Mouse (Mus musculus) gastrocnemius, postnatal 25 days (tissue): ENCODE measurements around the gene Ccdc42. TPM values are rescaled to one million over a fixed set of nuclear protein-coding genes. Genes with fewer than 3 reads are reported as not detected.

Source experiments
- DNase-seq: peaks from one replicate; pipeline ENCODE4 v3.0.0; 2022
- total RNA-seq, 2 experiments: library from RNA; stranded (reverse); gene quantifications; 1 replicate in 1 of 2; 2 replicates in 1 of 2; pipeline ENCODE4 v1.2.3; 2021

Ccdc42 gene
- total RNA-seq, 2 experiments from 2014 or later: not detected

DNA sequence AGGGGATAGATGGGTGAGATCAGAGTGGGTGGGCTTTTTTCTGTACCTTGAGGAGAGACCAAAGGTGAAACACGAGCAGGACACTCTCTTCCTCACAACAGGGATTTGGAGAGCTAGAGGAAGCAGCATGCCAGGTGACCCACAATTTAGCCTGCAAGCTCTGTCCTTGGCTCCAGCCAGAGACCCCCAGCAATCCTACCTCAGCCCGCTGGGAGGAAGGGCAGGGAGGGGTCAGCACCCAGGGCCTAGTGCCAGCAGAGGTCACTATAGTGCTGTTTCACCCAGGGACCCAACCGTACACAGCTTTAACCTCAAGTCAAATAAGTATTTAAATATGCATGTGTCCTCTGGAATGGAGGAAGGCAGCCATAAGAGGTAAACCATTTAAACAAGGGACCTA is 931 bp upstream of the Ccdc42 start:
- no peak for DNase-seq

DNA sequence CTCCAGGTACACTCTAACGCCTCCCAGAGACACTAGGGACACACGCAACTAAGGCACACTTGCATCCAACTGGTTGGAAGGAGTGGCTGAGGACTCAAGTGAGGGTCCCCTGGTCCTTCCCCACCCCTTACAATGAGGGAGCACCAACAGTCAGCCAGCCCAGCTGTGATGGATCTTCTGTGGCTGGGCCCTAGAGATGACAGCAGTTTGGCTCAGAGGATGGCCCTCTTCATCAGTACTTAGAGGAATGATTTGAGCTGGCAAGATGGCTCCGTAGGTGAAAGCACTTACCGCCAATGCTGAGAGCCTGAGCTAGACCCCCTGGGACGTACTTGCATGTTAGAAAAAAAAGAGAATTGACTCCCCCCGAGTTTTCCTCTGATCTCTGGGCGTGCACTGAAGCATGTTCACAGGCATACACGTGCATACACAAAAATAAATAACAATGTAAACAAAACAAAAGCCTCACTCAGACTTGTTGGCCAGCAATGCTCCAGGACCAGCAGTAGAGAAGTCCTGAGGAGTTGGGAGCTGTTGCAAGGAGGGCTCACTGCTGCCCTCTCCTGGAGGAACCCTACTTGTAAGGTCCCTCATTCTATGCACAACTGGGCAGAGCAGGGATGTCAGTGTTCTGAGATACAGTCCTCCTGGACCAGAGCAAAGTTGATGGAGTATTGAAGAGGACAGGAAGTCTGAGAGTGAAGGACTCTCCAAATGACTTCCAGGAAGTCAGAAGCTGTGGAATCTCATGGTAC is 2.4 kb downstream of the Ccdc42 start:
- peak; percentile 50 for DNase-seq

DNA sequence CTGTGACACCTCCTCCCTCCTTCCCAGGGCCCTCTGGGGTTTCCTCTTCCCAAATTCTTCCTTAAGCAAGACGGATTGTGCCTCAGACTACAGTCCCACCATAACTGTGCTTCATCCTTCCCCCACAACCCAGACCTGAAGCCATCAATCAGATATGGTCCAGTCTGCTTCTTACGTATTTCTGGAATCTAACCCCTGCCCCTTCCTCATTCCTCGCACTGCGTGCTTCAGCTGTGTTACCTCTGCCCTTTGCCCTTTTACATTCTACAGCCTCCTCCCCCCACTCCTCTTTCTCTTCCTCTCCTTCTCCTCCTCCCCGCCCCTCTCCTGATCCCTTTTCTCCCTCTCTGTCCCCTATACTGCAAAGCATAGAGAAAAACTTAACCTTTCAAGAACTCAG is 4.9 kb downstream of the Ccdc42 start:
- no peak for DNase-seq

DNA sequence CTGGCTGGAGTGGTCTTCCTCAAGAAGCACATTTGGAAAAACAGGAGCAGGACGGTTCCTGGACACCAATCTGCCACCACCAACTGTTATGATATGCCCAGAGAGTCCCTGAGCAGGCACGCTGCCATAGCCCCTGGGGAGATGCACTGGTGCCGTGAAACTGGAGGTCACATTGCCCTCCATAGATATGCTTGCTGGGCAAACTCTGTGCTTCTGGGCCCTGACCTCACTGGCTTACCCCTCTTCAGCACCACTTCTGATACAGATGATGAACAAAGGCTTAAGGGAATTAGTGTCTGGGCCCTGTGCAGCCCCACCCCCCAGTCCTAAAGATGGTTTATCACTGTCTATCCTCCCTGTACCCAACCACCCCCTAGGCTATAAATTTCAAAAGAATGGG is 6.4 kb downstream of the Ccdc42 start:
- no peak for DNase-seq

DNA sequence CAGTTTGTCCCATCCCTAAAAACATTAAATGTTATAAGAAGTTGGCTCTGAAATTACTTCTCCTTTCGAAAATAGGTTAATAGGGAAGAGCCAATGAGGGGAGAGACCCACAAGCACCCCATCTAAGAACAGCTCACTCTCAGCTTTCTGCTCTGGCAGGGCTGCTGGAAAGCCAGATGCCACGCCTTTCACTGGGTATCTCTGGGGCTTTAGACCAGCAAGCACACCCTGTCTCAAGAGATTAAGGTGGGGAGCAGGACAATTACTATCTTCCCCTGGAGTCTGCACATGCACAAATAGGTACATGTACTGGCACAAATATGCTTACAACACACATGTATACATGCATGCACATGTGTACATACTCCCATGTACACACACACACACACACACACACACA is 11.1 kb downstream of the Ccdc42 start:
- DNase-seq: no peak

DNA sequence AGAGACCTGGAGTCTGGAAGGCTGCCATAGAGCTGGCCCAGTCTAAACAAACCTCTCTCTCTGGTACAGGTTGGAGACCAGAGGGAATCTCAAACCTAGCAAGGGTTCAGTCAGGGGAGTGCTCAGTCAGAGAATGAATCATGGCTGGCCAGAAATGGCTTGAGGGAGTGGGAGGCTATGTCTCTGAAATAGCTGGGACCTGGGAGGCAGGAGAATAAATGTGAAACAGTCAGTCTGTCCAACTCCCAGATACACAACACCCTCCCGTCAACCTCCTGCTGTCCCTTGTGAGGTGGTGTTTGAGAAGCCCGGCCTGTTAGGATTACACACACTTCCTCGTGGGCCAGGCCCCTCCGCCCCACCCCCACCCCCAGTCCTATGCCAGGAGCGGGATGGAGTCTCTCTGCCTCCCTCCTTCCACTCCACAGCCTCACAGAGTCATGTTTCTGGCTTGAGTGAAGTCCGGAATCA is 13.8 kb downstream of the Ccdc42 start:
- no peak for DNase-seq

DNA sequence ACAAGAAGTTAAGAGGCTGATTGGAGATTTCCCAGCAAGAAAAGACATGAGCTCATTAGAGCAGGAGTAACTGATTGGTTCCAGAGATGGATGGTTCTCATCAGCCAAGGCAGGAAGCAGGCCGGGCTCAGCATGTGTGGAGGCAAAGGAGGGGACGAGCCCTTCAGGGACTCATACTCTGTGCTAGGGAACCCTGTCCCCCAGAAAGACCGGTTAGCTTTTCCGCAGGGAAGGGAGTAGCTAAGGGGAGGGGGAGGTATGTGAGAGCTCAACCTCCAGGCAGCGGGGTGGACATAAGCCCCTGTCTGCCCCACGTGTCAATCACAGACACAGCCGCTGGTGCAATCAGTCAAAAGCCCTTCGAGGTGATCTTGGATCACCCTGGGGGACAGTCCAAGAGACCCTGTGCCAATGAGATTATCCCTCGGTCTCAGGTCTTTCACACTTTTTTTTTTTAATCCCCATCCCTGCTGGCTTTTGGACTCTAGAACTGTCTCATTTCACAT is 14.7 kb downstream of the Ccdc42 start:
- DNase-seq: no peak

DNA sequence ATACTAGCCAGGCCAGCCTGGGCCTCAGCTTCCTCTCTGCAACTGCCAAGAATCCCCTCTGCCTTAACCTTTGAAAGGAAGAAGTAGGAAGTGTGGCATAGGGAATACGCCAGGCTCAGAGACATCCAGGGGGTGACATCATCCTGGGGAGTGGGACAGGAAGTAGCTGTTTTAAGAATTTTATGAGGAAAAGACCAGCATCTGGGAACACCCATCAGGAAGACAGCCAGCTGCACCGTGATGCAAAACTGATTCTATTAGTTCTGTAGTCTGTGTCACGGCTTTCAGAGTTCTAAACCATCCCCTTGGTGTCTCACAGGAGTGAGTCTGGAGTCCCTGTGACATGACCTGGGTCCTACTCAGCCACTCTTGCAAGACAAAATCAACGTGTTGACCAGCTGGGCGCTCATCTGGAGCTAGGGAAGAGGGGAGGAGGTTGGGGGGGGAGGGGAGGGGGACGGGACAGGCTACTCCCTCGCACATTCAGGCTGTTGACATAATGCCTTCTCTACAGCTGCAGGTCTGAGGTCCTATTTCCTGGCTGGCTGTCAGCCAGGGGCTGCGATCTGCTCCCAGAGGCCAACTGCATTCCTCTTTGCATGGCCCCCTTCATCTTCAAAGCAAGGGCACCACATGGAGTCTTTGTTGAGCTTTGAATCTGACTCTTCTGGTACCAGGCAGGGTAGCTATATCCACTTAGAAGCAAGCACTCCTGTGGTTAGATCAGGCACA is 15.5 kb downstream of the Ccdc42 start:
- no peak for DNase-seq

DNA sequence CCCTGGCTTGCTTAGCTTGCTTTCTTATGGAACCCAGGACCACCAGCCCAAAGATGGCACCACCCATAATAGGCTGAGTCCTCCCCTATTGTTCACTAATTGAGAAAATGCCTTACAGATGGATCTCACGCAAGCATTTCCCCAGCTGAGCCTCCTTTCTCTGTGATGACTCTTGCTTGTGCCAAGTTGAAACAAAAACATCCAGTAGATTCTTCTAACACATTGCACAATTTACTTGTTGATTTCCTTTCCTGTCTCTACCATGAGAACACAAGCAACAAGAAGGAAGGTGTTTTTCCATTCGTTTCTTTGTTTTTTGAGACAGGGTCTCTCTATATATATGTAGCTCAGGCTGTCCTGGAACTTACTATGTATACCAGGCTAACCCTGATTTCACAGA is 20.2 kb downstream of the Ccdc42 start:
- no peak for DNase-seq

DNA sequence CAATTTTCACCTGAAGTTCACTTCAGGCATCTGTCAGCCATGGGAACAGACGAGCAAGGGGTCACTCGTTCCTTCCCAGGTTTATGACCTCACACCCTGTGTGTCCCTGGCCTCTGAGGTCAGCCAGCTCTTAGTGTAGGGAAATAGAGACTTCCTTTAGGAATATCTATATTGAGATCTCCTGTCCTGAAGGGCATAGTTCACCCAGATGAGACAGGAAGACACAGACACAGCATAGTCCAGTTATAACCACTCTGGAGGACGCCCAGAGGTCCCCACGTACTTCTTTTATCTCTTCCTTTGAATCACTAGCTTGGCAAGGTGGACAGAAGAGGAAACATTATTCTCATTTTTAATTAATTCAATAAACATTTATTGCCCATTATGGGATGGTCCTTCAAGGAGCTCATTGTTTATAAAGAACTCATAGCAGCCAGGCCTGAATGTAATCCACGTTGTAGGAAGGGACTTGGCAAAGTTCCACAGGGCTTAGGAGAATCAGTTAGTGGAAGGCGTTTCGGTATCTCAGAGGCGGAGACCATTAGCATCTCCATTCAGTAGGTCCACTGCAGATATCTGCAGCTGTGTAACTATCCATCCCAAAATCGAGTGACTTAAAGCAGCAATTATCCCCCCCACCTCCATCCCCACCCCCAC is 23.2 kb downstream of the Ccdc42 start:
- no peak for DNase-seq

DNA sequence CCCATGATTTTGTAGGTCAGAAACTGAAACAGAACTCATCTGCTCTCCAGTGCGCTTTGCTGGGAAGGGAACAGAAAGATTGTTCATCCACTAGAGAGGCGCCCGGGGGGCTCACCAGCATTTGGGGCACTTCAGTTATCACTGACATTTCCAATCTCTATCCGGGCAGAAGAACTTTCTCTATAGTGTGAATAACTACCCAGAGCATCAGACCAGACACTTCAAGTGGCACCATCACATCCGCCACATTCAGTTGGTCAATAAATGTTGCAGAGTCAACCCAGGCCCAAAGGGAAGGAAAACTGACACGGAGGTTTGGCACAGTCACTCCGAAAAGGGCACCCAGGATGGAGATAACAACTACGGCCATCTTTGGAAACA is 23.7 kb downstream of the Ccdc42 start:
- DNase-seq: no peak

DNA sequence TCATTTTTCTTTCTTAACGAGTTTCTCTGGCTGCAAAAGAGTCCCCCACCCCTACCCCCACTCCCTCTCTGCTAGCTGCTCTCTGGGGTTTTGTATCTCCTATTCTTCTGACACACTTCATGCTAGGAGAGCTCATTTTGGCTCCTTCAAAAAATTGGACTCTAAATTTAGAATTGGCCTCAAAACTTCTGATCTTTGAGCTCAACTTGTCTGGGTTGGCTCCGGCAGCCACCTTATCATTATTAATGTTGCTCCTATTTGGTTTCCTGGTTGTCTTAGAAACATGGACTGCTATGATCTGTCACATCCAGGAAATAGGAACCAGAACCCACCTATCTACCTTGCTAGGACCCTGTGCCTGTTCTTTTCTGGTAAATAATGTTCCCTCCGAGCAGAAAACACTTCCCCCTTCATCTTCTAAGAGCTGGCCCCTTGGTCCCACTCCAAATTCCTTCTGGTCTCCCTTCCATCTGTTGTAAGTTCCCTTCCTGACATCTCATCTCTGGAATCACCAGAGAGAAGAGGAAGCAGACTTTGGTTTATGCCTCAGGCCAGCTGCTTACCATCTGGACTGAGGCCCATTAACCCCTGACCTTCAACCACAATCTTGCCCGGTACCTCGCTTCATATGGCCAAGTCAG is 26.4 kb downstream of the Ccdc42 start:
- no peak for DNase-seq

DNA sequence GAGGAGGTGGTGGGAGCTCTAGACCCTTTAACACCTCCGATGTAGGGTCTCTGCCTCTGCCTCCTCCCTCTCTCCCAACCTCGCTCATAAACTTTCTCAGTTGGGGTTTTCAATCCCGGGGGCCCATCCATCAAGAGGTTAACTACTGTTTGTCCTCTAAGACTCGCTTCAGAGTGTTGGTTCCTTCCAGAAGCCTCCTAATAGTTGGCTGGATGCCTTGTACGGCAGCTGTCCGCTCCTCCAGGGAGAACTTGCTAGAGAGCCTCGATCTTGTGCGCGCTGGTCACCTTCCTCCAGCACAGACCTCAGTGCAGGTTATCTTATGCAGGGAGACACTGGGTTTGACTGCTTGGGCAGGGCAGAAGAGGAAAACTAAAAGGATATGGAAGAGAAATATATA is 35.9 kb downstream of the Ccdc42 start:
- no peak for DNase-seq

DNA sequence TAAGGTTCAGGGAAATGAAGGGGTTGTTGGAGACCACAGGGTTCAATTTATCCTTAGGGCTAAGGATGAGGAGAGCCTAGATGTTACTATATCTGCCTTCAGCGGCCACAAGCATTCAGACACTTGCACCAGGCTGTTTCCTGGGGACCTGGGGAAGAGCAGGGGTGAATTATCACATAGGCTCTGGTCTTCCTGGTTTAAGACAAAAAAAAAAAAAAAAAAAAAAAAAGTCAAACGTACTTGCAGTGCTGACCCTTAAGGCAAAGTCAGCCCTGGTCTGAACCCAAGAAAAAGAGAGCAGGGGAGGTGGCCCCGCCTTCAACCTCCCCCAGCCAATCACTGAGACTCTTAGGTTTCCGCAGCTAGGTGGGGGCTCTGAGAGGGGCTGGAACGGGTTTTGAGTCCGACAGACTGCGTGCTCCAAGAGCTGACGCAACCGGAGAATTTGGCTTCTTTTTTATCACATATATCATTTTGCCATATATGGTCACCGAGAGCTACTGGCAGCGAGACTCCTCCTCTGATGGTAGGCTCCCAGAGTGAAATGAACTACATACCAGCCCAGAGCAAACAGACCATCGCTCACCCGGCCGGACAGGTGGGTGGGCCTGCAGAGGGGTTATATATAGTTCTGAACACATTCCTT is 36.5 kb downstream of the Ccdc42 start:
- DNase-seq: no peak

DNA sequence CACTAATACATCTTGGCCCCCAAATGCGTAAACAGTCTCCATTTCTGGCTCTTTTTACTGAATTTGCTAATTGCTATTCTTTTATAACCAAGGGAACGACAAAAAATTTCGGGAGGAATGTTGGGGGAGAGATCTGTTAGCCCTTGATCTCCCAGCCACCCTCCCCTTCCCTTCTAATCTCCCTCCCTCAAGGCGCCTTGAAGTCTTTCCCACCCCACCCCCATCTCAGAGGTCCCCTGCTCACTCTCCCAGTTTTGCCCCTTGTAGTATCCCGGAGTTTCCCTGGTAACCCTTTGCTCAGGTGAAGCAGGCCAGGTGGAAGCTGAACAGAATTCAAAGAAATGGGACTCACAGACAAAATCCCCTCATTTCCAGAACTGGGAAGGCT is 37.0 kb downstream of the Ccdc42 start:
- DNase-seq: no peak

DNA sequence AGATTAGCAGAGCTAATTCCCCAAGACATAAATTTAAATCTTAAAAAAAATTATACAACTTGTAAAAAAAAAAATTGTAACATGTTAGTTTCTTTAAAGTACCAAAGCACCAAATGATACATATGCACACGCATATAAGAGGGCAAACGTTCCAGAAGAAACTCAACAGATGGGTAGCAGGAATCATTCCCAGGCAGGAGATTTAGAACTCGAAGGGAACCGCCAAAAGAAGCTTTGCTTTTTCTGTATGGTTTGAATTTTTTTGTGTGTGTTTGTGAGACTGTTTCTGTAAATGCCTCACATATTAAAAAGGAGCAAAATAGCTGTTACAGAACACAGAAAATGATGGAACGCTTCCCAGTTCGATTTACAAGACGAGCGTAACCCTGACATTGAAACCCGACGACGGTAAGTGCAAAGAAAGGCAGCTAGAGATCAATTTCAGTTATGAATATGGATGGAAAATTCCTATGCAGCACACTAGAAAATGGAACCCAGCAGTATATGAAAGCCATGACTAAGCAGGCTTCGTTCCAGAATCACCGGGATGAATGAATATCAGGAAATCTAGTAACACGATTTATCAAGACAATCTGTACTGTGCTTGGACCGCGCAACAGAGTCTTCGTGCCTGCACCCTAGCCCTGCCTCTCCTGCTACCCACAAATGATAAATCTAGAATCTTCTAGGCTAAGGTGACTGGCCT is 44.9 kb downstream of the Ccdc42 start:
- DNase-seq: no peak

DNA sequence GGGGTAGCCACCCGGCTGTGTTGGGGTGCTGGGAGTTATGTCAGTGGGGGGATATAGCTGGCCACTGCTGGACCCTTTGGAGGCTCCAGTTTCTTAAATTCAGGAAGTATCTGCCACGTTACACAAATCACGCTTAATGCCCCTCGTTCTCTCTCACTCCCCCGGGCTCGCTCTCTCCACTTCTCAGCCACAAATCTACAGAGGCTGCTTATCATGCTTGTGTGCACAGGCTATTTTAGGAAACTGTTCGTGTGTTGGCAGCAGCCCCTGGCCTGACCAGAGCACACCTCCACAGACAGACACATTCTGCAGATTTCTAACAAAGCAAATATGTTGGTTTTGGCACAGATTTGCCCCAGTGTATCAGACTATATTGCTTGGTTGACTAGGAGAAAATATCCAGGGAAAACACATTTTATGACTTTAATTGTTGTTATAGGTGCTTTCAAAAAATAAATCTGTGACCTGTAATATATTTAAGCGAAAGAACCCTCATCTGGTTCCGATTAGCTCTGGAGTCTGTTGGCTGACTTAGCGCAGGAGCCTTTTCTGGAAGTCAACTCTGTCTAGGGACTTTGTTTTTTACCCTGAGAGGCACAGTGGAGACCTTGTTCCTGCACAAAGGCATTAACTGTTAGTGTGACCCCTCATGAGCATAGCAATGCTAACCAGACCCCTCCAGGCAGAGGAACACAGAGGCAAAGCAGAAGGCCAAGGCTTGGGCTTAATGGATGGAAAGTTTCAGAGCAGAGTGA is 51.2 kb downstream of the Ccdc42 start:
- no peak for DNase-seq

DNA sequence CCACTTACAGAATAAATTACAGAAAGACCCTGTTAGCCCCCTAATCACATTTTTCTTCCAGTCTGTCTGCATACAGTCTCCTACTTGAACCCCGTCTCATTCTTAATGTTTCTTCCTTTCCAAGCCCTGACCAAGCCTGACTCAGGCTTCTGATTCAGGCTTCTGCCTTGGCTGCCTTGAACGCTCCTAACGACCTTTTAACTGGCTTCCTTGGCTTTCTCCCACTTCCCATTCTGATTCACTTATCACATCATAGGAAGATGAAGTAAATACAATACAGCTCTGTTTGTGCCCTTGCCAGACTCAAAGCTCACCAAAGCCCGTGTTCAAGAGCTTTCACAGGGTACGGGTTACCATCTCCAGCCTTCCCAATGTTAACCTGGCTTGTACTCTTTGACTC is 54.5 kb downstream of the Ccdc42 start:
- no peak for DNase-seq

DNA sequence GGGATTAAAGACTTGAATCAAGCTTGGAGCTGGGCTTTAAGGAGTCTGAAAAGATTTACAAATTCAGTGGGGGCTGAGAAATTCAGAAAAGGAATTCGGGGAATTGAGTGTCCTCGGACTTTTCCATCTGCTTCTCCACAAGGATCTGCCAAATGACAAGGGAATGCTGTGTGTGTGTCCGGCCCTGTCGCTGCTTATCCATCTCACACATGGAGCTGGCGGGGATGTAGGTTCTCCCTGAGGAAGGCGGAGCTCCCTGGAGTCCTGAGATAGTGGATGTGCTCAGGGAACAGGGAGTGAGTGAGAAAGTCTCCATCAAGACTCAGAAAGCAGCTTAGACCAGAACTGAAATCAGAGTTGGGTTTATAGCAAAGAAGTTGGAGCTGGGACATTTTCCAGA is 58.0 kb downstream of the Ccdc42 start:
- no peak for DNase-seq
